Mouse (Mus musculus) left cerebral cortex, adult 8-10 months (tissue): ENCODE data around the gene Rab4a. TPM values are rescaled to one million over a fixed set of nuclear protein-coding genes. Genes with fewer than 3 reads are reported as not detected.

Source experiments
- DNase-seq, 2 experiments: peaks; one replicate each; pipeline ENCODE4 v3.0.0; 2022; ENCODE audit warnings: low spot score in 2 of 2
- total RNA-seq, 4 experiments: library from RNA; stranded (reverse); gene quantifications; 2 replicates each; pipeline ENCODE4 v1.2.4; 2022

Rab4a gene
- total RNA-seq, 4 experiments from 2014 or later: 42.5 to 47.9 (median 45.1) TPM

- DNase-seq: peak in 1 of 2 experiments; percentile 73
Observed at GRCm38 (mm10) chr8:123846509-123846908, 40.7 kb downstream of the Rab4a start.

GRCm38 (mm10) chr8:123847546-123847945 is 41.8 kb downstream of the Rab4a start:
- no peak for DNase-seq

GRCm38 (mm10) chr8:123849352-123849751 is 43.6 kb downstream of the Rab4a start:
- DNase-seq: no peak

GRCm38 (mm10) chr8:123851590-123851989 is 45.8 kb downstream of the Rab4a start:
- no peak for DNase-seq

GRCm38 (mm10) chr8:123854252-123854651 is 48.5 kb downstream of the Rab4a start:
- no peak for DNase-seq

GRCm38 (mm10) chr8:123854733-123855475 is 49.1 kb downstream of the Rab4a start:
- DNase-seq: no peak

- DNase-seq: no peak
Observed at GRCm38 (mm10) chr8:123857361-123857760, 51.6 kb downstream of the Rab4a start.

- DNase-seq: no peak
Observed at GRCm38 (mm10) chr8:123858574-123858940, 52.8 kb downstream of the Rab4a start.

- peak; percentile 78 to 91 for DNase-seq
Observed at GRCm38 (mm10) chr8:123858941-123859647, 53.3 kb downstream of the Rab4a start.

GRCm38 (mm10) chr8:123859648-123860259 is 54.0 kb downstream of the Rab4a start, which contains the start of gene Ccsap:
Gene Ccsap (minus strand): TSS chr8:123860209.
- DNase-seq: peak; percentile 64 to 73

- DNase-seq: no peak
Observed at GRCm38 (mm10) chr8:123860386-123860785, 54.6 kb downstream of the Rab4a start.

- no peak for DNase-seq
Observed at GRCm38 (mm10) chr8:123865786-123866185, 60.0 kb downstream of the Rab4a start.

GRCm38 (mm10) chr8:123866971-123867370 is 61.2 kb downstream of the Rab4a start:
- no peak for DNase-seq

GRCm38 (mm10) chr8:123872048-123872447 is 66.3 kb downstream of the Rab4a start:
- DNase-seq: no peak

- DNase-seq: no peak
Observed at GRCm38 (mm10) chr8:123873364-123873763, 67.6 kb downstream of the Rab4a start.

- peak in 1 of 2 experiments; percentile 75 for DNase-seq
Observed at GRCm38 (mm10) chr8:123874324-123874723, 68.5 kb downstream of the Rab4a start.

GRCm38 (mm10) chr8:123877865-123878264 is 72.1 kb downstream of the Rab4a start:
- no peak for DNase-seq

GRCm38 (mm10) chr8:123880271-123880670 is 74.5 kb downstream of the Rab4a start:
- peak; percentile 45 to 92 for DNase-seq

- DNase-seq: no peak
Observed at GRCm38 (mm10) chr8:123880821-123881350, 75.1 kb downstream of the Rab4a start.

- DNase-seq: no peak
Observed at GRCm38 (mm10) chr8:123882412-123882811, 76.6 kb downstream of the Rab4a start.

- no peak for DNase-seq
Observed at GRCm38 (mm10) chr8:123883094-123883493, 77.3 kb downstream of the Rab4a start.
